Mouse (Mus musculus): ENCODE results near the gene Thrb. TPM values are rescaled to one million over a fixed set of nuclear protein-coding genes. Genes with fewer than 3 reads are reported as not detected.
A peak's percentile ranks its signal among the peaks of the same experiment; 100 is the strongest.

Thrb gene
- polyA plus RNA-seq, 1 experiment from 2014 or later, result 6.4 TPM

DNA sequence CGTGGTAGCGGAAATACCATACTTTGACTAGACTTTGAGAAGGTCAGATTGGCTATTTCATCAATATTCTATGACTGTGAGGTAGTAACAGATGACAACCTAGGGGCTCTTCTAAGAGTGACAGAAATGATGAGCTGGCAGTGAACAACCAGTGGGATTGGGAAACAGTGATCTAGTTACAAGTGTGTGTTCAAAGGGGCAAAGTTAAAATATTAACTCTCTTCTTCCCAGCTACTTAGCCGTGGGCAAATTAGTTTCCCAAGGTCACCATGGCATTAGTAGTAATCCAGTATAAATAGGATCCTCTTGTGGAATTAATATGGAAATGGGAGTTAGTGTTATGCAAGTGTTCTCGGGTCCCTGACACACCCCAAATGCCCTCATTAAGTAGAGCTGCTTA, 35.5 kb downstream of the Thrb start:
- TF ChIP-seq EP300 (IDR thresholded peaks at IDR 0.05; ENCODE audit: low read depth), result no peak
- TF ChIP-seq CTCF (IDR thresholded peaks at IDR 0.05; ENCODE audit: low read depth), result no peak
- no peak overlapping the region for H3K4me2 ChIP-seq (ENCODE audit: low read depth, low read length)
- H3K27ac ChIP-seq (ENCODE audit: low read depth), result peak overlapping the region; percentile 61; the same call in 1 of the 2 replicates
- 65% methylated on average over 4 of the region's 4 CpGs for WGBS (ENCODE audit: insufficient replicate concordance)
- H3K9me3 ChIP-seq (ENCODE audit: low read length), result no peaks in the 10 kb centered on the region
- H3K4me1 ChIP-seq (ENCODE audit: insufficient read depth), result peaks cover 12% of the 10 kb centered on the region
- DNase-seq (no peak), ATAC-seq (peak; percentile 39; the same call in 1 of the 2 replicates)
- no peaks in the 10 kb centered on the region for H3K36me3 ChIP-seq (replicated peaks; ENCODE audit: insufficient read depth, low read length)
- no peak overlapping the region for H3K9ac ChIP-seq (replicated peaks)
- H3K27me3 ChIP-seq (ENCODE audit: insufficient read depth, low read length), result no peaks in the 10 kb centered on the region
- H3K4me3 ChIP-seq (ENCODE audit: low read depth, low read length), result no peak overlapping the region

DNA sequence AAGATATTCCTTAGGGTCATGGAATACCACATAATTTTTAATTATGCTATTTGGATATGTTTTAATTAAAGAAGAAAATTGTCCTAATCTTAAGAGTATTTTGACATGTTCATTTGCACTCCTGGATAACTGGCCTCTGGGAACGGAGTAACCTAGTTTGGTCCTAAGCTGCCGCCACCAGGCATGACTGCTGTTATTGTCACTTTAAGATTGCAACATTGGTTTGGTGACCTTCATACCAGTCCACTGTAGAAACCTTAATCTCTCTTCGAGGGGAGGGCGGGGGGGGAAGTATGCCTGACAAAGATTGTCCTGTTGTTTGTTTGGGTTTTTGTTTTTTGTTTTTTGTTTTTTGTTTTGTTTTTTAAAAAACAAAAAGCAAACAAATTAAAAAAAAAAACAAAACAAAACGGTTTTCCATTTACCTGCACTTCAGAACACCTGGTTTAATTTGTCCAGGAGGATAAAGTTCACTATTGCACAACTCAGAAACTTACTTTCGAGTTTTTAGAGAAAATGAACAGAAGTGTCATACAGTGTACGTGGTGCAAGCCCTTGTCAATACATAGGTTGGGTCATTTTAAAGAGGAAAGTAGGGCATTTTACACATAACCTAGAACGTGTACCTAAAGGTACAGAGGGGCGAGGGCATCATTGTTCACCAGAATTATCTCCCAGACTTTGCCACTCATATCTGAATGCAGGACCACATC, 38.0 kb downstream of the Thrb start:
- DNase-seq (peak; percentile 22), ATAC-seq (peak; percentile 87)
- Histone ChIP-seq H3K27me3 (ENCODE audit: insufficient read depth, low read length) (no peaks in the 10 kb centered on the region), H3K4me3 (ENCODE audit: low read depth, low read length) (no peak overlapping the region), H3K27ac (ENCODE audit: low read depth) (peak overlapping the region; percentile 85), H3K9ac (replicated peaks) (no peak overlapping the region), H3K4me1 (ENCODE audit: insufficient read depth) (peaks cover 12% of the 10 kb centered on the region), H3K36me3 (replicated peaks; ENCODE audit: insufficient read depth, low read length) (no peaks in the 10 kb centered on the region), H3K9me3 (ENCODE audit: low read length) (no peaks in the 10 kb centered on the region), H3K4me2 (ENCODE audit: low read depth, low read length) (no peak overlapping the region)
- TF ChIP-seq EP300 (IDR thresholded peaks at IDR 0.05; ENCODE audit: low read depth), result 0 out of 2 replicates have a peak, but pooled peaks have one; percentile 37
- no peak for TF ChIP-seq CTCF (IDR thresholded peaks at IDR 0.05; ENCODE audit: low read depth)
- 55% methylated on average over 9 of the region's 9 CpGs for WGBS (ENCODE audit: insufficient replicate concordance)

DNA sequence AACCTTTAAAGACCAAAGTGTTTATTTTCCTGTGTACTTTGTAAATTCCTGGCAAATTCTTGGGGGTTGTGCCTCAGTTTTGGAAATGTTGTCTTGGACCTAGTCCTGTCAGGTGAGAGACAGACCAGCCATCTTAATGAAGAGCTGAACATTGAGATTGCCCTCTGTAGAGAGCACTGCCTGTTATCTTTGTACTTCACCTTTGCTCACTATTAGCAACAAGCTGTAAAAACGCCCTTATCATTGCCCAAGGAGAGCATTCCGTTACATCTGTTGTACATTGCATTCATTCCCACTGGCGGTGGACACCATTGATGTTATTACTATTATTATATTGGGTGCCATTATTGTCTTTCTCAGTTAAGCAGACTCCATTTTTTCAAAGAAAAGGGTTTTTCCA, 40.2 kb downstream of the Thrb start:
- 55% methylated on average over 3 of the region's 3 CpGs for WGBS (ENCODE audit: insufficient replicate concordance)
- Histone ChIP-seq H3K4me1 (ENCODE audit: insufficient read depth) (peaks cover 12% of the 10 kb centered on the region), H3K27me3 (ENCODE audit: insufficient read depth, low read length) (no peaks in the 10 kb centered on the region), H3K9me3 (ENCODE audit: low read length) (no peaks in the 10 kb centered on the region), H3K4me2 (ENCODE audit: low read depth, low read length) (no peak overlapping the region), H3K36me3 (replicated peaks; ENCODE audit: insufficient read depth, low read length) (no peaks in the 10 kb centered on the region), H3K4me3 (ENCODE audit: low read depth, low read length) (no peak overlapping the region), H3K27ac (ENCODE audit: low read depth) (no peak overlapping the region), H3K9ac (replicated peaks) (no peak overlapping the region)
- ATAC-seq, result no peak
- TF ChIP-seq EP300 (IDR thresholded peaks at IDR 0.05; ENCODE audit: low read depth) (no peak), CTCF (IDR thresholded peaks at IDR 0.05; ENCODE audit: low read depth) (no peak)
- no peak for DNase-seq

DNA sequence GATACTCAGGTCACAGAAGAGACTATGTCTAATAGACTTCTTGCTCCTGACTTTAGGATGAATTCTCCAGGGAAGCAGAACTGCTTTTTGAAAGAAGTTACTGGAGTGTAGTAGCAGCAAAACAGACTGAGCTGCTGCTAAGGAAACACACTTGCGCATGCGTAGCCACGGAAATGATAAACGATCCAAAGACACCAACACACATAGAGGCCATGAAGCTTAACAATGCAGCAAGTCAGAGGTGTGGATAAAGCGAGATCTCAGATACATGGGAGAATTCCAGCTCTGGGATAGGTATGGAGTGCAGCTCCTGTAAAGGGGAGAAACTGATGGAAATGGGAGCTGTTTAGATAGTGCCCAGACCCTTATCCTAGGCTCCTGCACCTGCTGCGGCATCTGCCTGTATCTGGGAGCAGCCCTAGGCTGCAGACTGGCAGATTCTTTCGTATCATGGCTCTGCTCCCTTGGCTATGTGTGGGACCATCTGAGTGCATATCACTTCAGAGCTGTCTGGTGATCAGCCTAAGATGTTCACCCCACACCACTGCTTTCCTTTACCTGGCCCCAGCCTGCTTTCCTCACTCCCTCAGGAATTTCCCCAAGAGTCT, 53.3 kb downstream of the Thrb start:
- H3K4me1 ChIP-seq (ENCODE audit: insufficient read depth), result no peaks in the 10 kb centered on the region
- WGBS (ENCODE audit: insufficient replicate concordance), result 87% methylated on average over 7 of the region's 7 CpGs
- peaks cover 6% of the 10 kb centered on the region; the same call in 1 of the 2 replicates for H3K9me3 ChIP-seq (ENCODE audit: low read length)
- H3K4me3 ChIP-seq (ENCODE audit: low read depth, low read length), result no peak overlapping the region
- no peak for TF ChIP-seq EP300 (IDR thresholded peaks at IDR 0.05; ENCODE audit: low read depth)
- no peak for TF ChIP-seq CTCF (IDR thresholded peaks at IDR 0.05; ENCODE audit: low read depth)
- no peak overlapping the region for H3K9ac ChIP-seq (replicated peaks)
- H3K4me2 ChIP-seq (ENCODE audit: low read depth, low read length), result no peak overlapping the region
- no peak for ATAC-seq
- no peak for DNase-seq
- 0 out of 2 replicates have a peak, but pooled peaks cover 3% of the 10 kb centered on the region for H3K36me3 ChIP-seq (replicated peaks; ENCODE audit: insufficient read depth, low read length)
- H3K27ac ChIP-seq (ENCODE audit: low read depth), result no peak overlapping the region
- H3K27me3 ChIP-seq (ENCODE audit: insufficient read depth, low read length), result no peaks in the 10 kb centered on the region

DNA sequence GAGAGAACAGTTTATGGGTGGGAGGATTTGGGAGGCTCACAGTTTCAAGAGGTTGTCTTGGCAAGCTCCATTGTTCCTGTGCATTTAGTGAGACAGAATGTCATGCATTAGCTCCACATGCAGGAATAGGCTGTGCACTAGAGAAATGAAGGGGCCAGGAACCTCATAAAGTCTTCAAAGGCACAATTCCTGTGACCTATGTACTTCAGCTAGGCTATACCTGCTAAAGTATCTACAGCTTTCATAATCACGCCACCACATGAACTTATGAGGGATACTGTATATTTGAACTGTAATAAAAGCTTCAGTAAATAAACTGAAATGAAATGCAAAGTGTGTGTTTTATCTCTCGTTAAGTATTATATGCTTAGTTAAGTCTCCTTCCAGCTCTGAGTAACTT, 59.4 kb downstream of the Thrb start:
- no peaks in the 10 kb centered on the region; the same call in 1 of the 2 replicates for H3K4me1 ChIP-seq (ENCODE audit: insufficient read depth)
- no peak overlapping the region for H3K9ac ChIP-seq (replicated peaks)
- TF ChIP-seq CTCF (IDR thresholded peaks at IDR 0.05; ENCODE audit: low read depth) (no peak), EP300 (IDR thresholded peaks at IDR 0.05; ENCODE audit: low read depth) (no peak)
- no peaks in the 10 kb centered on the region for H3K27me3 ChIP-seq (ENCODE audit: insufficient read depth, low read length)
- H3K4me2 ChIP-seq (ENCODE audit: low read depth, low read length), result no peak overlapping the region
- no peak for ATAC-seq
- WGBS (ENCODE audit: insufficient replicate concordance), result 86% methylated on average over 2 of the region's 2 CpGs
- no peak for DNase-seq
- 0 out of 2 replicates have a peak, but pooled peaks cover 3% of the 10 kb centered on the region for H3K36me3 ChIP-seq (replicated peaks; ENCODE audit: insufficient read depth, low read length)
- no peak overlapping the region for H3K4me3 ChIP-seq (ENCODE audit: low read depth, low read length)
- peaks cover 6% of the 10 kb centered on the region; the same call in 1 of the 2 replicates for H3K9me3 ChIP-seq (ENCODE audit: low read length)
- no peak overlapping the region for H3K27ac ChIP-seq (ENCODE audit: low read depth)

DNA sequence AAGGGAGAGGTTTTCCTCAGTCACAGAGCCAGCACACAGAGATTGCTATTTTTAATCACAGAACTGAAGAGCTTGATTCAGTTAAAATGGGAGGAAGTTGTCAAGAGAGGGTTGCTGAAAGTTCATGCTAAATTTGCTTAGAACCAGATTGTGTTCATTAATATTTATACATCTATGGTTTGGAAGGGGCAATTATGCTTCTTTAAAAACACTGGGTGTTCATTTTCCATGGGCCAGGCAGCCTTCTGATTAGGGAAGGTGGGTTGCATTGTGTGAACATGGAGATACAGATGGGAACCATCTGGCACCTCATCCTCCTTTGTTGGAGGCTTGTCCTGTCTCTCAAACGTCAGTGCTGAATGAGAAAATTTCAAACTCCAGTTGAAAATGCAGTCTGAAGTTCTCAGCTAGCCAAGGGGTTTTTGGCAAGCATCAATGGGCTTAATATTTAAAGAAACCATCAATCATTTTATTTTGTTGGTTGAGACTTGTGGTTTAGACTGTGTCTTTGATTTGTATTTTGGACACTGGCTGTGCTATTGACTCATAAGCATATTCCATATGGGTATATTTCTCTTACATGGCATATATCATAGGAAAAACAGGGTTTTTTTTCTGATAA, 62.9 kb downstream of the Thrb start:
- Histone ChIP-seq H3K27ac (ENCODE audit: low read depth) (no peak overlapping the region), H3K4me1 (ENCODE audit: insufficient read depth) (no peaks in the 10 kb centered on the region; the same call in 1 of the 2 replicates), H3K36me3 (replicated peaks; ENCODE audit: insufficient read depth, low read length) (no peaks in the 10 kb centered on the region), H3K27me3 (ENCODE audit: insufficient read depth, low read length) (no peaks in the 10 kb centered on the region), H3K4me3 (ENCODE audit: low read depth, low read length) (no peak overlapping the region), H3K9ac (replicated peaks) (no peak overlapping the region), H3K9me3 (ENCODE audit: low read length) (peaks cover 3% of the 10 kb centered on the region; the same call in 1 of the 2 replicates), H3K4me2 (ENCODE audit: low read depth, low read length) (no peak overlapping the region)
- ATAC-seq, result no peak
- no peak for DNase-seq
- no peak for TF ChIP-seq EP300 (IDR thresholded peaks at IDR 0.05; ENCODE audit: low read depth)
- no peak for TF ChIP-seq CTCF (IDR thresholded peaks at IDR 0.05; ENCODE audit: low read depth)
- WGBS (ENCODE audit: insufficient replicate concordance), result 48% methylated on average over 1 of the region's 1 CpGs

Measured in liver, postnatal 0 days (tissue).